Mouse (Mus musculus): ENCODE data around the gene Sgms1. TPM values are rescaled to one million over a fixed set of nuclear protein-coding genes. Genes with fewer than 3 reads are reported as not detected.

The Sgms1 gene
- polyA plus RNA-seq, 1 experiment, result 53.7 TPM

- 8% methylated on average over 19 of the region's 19 CpGs for WGBS
- peak; percentile 66 for DNase-seq
- peak overlapping the region; percentile 97 for H3K4me3 ChIP-seq (replicated peaks; ENCODE audit: extremely low read depth, low read depth, low read length)
- peaks cover 9% of the 10 kb centered on the region for H3K4me1 ChIP-seq (ENCODE audit: control insufficient read depth, insufficient read depth, low read length)
- no peak for TF ChIP-seq CTCF (IDR thresholded peaks at IDR 0.05; ENCODE audit: insufficient read depth, low read length)
- TF ChIP-seq POLR2A (IDR thresholded peaks at IDR 0.05; ENCODE audit: borderline replicate concordance, extremely low read depth, low read depth, low read length), result no peak
Observed at GRCm38 (mm10) chr19:32386556-32387402, 2.7 kb downstream of the Sgms1 start.

DNA sequence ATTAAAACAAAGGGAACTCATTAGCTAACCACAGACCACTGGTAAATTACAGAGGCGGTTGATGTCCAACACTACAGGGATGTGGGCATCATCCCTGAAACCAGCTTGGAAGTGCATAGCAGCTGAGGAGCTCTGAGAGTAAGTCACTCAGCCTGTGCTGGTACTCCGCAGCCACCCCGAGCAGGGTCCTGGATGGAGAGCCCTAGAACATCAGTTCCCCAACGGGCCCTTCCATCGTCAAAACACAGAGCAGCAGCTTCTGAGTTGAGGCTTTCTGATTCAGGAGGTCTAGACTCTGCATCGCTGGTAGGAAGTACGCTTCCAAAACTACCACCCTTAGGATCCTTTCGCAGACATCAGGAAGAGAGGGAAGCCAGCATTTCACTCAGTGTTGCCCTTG lies 5.8 kb downstream of the Sgms1 start:
- Histone ChIP-seq H3K4me1 (ENCODE audit: control insufficient read depth, insufficient read depth, low read length) (peaks cover 4% of the 10 kb centered on the region), H3K4me3 (replicated peaks; ENCODE audit: extremely low read depth, low read depth, low read length) (no peak overlapping the region)
- TF ChIP-seq POLR2A (IDR thresholded peaks at IDR 0.05; ENCODE audit: borderline replicate concordance, extremely low read depth, low read depth, low read length) (no peak), CTCF (IDR thresholded peaks at IDR 0.05; ENCODE audit: insufficient read depth, low read length) (no peak)
- no peak for DNase-seq
- 90% methylated on average over 8 of the region's 8 CpGs for WGBS

GRCm38 (mm10) chr19:32381511-32381961 lies 8.0 kb downstream of the Sgms1 start:
- 75% methylated on average over 3 of the region's 3 CpGs for WGBS
- no peak for TF ChIP-seq POLR2A (IDR thresholded peaks at IDR 0.05; ENCODE audit: borderline replicate concordance, extremely low read depth, low read depth, low read length)
- TF ChIP-seq CTCF (IDR thresholded peaks at IDR 0.05; ENCODE audit: insufficient read depth, low read length), result no peak
- no peak overlapping the region for H3K4me3 ChIP-seq (replicated peaks; ENCODE audit: extremely low read depth, low read depth, low read length)
- H3K4me1 ChIP-seq (ENCODE audit: control insufficient read depth, insufficient read depth, low read length), result peaks cover 8% of the 10 kb centered on the region
- no peak for DNase-seq

- no peak overlapping the region for H3K4me3 ChIP-seq (replicated peaks; ENCODE audit: extremely low read depth, low read depth, low read length)
- DNase-seq, result no peak
- 93% methylated on average over 11 of the region's 11 CpGs for WGBS
- TF ChIP-seq POLR2A (IDR thresholded peaks at IDR 0.05; ENCODE audit: borderline replicate concordance, extremely low read depth, low read depth, low read length) (no peak), CTCF (IDR thresholded peaks at IDR 0.05; ENCODE audit: insufficient read depth, low read length) (no peak)
- H3K4me1 ChIP-seq (ENCODE audit: control insufficient read depth, insufficient read depth, low read length), result peaks cover 10% of the 10 kb centered on the region; the same call in 1 of the 2 replicates
Observed at GRCm38 (mm10) chr19:32380748-32381147, 8.8 kb downstream of the Sgms1 start.

- no peak for DNase-seq
- no peak overlapping the region for H3K4me3 ChIP-seq (replicated peaks; ENCODE audit: extremely low read depth, low read depth, low read length)
- TF ChIP-seq CTCF (IDR thresholded peaks at IDR 0.05; ENCODE audit: insufficient read depth, low read length) (no peak), POLR2A (IDR thresholded peaks at IDR 0.05; ENCODE audit: borderline replicate concordance, extremely low read depth, low read depth, low read length) (no peak)
- 50% methylated on average over 6 of the region's 6 CpGs for WGBS
- peaks cover 10% of the 10 kb centered on the region; the same call in 1 of the 2 replicates for H3K4me1 ChIP-seq (ENCODE audit: control insufficient read depth, insufficient read depth, low read length)
Observed at GRCm38 (mm10) chr19:32379239-32379920, 10.1 kb downstream of the Sgms1 start.

- Histone ChIP-seq H3K4me3 (replicated peaks; ENCODE audit: extremely low read depth, low read depth, low read length) (no peak overlapping the region), H3K4me1 (ENCODE audit: control insufficient read depth, insufficient read depth, low read length) (peaks cover 12% of the 10 kb centered on the region; the same call in 1 of the 2 replicates)
- no peak for TF ChIP-seq POLR2A (IDR thresholded peaks at IDR 0.05; ENCODE audit: borderline replicate concordance, extremely low read depth, low read depth, low read length)
- no peak for TF ChIP-seq CTCF (IDR thresholded peaks at IDR 0.05; ENCODE audit: insufficient read depth, low read length)
- WGBS, result 70% methylated on average over 3 of the region's 3 CpGs
- no peak for DNase-seq
Observed at GRCm38 (mm10) chr19:32378581-32378980, 10.9 kb downstream of the Sgms1 start.

- H3K4me3 ChIP-seq (replicated peaks; ENCODE audit: extremely low read depth, low read depth, low read length), result no peak overlapping the region
- TF ChIP-seq POLR2A (IDR thresholded peaks at IDR 0.05; ENCODE audit: borderline replicate concordance, extremely low read depth, low read depth, low read length) (no peak), CTCF (IDR thresholded peaks at IDR 0.05; ENCODE audit: insufficient read depth, low read length) (no peak)
- no peak for DNase-seq
- WGBS, result 65% methylated on average over 7 of the region's 7 CpGs
- peaks cover 13% of the 10 kb centered on the region; the same call in 1 of the 2 replicates for H3K4me1 ChIP-seq (ENCODE audit: control insufficient read depth, insufficient read depth, low read length)
Observed at GRCm38 (mm10) chr19:32377701-32378325, 11.7 kb downstream of the Sgms1 start.

DNA sequence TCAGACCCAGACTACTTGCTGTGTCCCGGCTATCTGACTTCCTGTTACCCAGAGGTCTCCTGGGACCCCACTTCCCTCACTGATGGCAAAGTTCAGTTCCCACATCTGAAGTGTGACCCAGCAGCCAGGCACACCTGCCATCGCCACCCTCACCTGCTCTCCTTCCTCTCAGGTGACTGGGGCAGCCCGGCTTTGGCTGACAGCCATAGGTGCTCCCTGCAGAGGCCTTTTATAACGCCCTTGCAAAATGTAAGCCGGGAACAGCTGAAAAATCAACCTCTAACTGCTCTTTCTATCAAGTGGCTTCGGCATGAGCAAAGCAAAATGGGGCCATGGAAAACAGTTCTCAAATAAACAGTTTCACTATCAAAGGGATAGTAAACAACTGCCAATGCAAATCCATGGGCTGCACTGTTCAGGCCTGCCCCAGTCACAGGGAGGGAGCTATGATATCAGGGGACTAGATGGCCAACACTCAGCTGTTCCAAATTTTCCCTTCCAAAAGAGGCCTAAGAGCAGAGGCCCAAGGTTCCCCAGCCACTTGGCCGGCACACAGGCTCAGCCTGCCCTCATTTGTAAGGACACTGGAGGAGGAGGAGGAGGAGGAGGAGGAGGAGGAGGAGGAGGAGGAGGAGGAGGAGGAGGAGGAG lies 12.5 kb downstream of the Sgms1 start:
- 35% methylated on average over 7 of the region's 7 CpGs for WGBS
- Histone ChIP-seq H3K4me1 (ENCODE audit: control insufficient read depth, insufficient read depth, low read length) (peaks cover 19% of the 10 kb centered on the region; the same call in 1 of the 2 replicates), H3K4me3 (replicated peaks; ENCODE audit: extremely low read depth, low read depth, low read length) (no peak overlapping the region)
- DNase-seq, result no peak
- TF ChIP-seq CTCF (IDR thresholded peaks at IDR 0.05; ENCODE audit: insufficient read depth, low read length) (no peak), POLR2A (IDR thresholded peaks at IDR 0.05; ENCODE audit: borderline replicate concordance, extremely low read depth, low read depth, low read length) (no peak)

DNA sequence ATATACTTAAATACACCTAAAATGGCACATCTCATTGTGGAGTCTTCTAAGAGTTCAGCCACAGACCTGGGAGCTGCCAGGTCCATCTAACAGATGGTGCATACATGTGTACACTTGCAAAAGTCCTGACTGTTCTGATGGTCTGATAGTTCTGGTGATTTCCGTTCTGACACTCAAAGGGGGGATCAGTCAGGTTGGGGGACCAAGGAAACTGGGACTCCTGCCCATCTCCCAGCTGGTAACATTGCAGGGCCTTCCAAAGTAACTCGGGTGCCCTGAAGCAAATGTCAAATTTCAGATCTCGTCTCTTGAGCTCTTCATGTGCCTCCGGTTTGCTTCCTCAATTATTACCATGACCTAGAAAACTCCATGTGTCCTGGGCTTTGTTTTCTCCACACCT lies 13.5 kb downstream of the Sgms1 start:
- WGBS, result 74% methylated on average over 4 of the region's 4 CpGs
- H3K4me3 ChIP-seq (replicated peaks; ENCODE audit: extremely low read depth, low read depth, low read length), result no peak overlapping the region
- TF ChIP-seq POLR2A (IDR thresholded peaks at IDR 0.05; ENCODE audit: borderline replicate concordance, extremely low read depth, low read depth, low read length) (no peak), CTCF (IDR thresholded peaks at IDR 0.05; ENCODE audit: insufficient read depth, low read length) (no peak)
- no peak for DNase-seq
- H3K4me1 ChIP-seq (ENCODE audit: control insufficient read depth, insufficient read depth, low read length), result peaks cover 19% of the 10 kb centered on the region; the same call in 1 of the 2 replicates

All from lung, adult 2 months (tissue).